Mouse (Mus musculus): ENCODE results near the gene Ramp3. TPM values are rescaled to one million over a fixed set of nuclear protein-coding genes. Genes with fewer than 3 reads are reported as not detected.

Ramp3 gene
- polyA plus RNA-seq, 1 experiment: 40.1 TPM

DNA sequence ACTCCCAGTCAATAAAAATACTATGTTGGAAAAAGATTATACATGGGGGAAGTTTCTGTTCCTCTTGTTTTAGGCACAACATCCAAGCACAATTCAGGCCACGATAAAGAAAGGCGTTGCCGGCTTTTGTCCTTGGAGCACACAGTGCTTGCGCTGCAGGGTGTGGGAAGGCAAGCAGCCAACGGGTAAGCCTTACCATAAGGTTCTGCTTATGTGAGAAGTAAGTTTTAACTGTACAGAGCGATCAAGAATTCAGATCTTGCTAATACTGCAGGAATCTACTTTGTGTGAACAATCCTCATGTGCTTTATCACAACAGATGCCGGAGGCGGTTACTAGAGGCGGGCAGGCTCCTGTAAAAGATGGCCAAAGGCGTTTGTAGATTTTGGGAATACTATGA is 39.4 kb downstream of the Ramp3 start:
- H3K4me1 ChIP-seq (ENCODE audit: control insufficient read depth, insufficient read depth, low read length): 0 out of 2 replicates have a peak, but pooled peaks cover 3% of the 10 kb centered on the region
- no peak for DNase-seq
- H3K27ac ChIP-seq (ENCODE audit: insufficient read depth, low read depth, low read length): no peak overlapping the region
- no peaks in the 10 kb centered on the region for H3K27me3 ChIP-seq (replicated peaks; ENCODE audit: control insufficient read depth, insufficient read depth, low read length)
- TF ChIP-seq POLR2A (IDR thresholded peaks at IDR 0.05; ENCODE audit: low read depth, low read length): no peak
- no peak for TF ChIP-seq CTCF (conservative IDR thresholded peaks at IDR 0.05; ENCODE audit: insufficient read depth, insufficient read length, low read depth, low read length)
- no peaks in the 10 kb centered on the region for H3K36me3 ChIP-seq (ENCODE audit: control insufficient read depth, insufficient read depth, low read length)
- WGBS: 91% methylated on average over 10 of the region's 10 CpGs
- no peak overlapping the region for H3K4me3 ChIP-seq (ENCODE audit: insufficient read depth, low read depth, low read length)

DNA sequence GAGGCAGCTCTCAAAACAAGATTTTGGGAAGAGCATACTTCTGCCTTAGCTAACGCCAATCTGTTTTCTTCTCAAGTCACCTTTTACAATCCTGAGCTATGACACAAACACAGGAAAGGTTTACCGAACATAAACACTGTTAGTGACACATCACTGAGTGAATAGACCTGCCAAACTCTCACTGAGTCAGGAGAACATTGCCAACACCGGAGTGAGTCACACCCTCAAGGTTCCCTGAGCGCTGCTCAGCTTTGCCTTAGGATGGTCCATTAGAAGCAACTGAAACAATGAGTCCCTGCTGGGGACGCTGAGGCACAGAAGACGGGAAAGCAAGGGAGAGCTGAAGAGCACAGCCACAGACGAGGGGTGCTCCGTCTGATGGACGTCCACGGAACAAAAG is 40.0 kb downstream of the Ramp3 start:
- no peak for DNase-seq
- H3K27me3 ChIP-seq (replicated peaks; ENCODE audit: control insufficient read depth, insufficient read depth, low read length): no peaks in the 10 kb centered on the region
- H3K27ac ChIP-seq (ENCODE audit: insufficient read depth, low read depth, low read length): no peak overlapping the region
- 86% methylated on average over 10 of the region's 10 CpGs for WGBS
- no peak overlapping the region for H3K4me3 ChIP-seq (ENCODE audit: insufficient read depth, low read depth, low read length)
- H3K4me1 ChIP-seq (ENCODE audit: control insufficient read depth, insufficient read depth, low read length): 0 out of 2 replicates have a peak, but pooled peaks cover 3% of the 10 kb centered on the region
- H3K36me3 ChIP-seq (ENCODE audit: control insufficient read depth, insufficient read depth, low read length): no peaks in the 10 kb centered on the region
- no peak for TF ChIP-seq CTCF (conservative IDR thresholded peaks at IDR 0.05; ENCODE audit: insufficient read depth, insufficient read length, low read depth, low read length)
- TF ChIP-seq POLR2A (IDR thresholded peaks at IDR 0.05; ENCODE audit: low read depth, low read length): no peak

DNA sequence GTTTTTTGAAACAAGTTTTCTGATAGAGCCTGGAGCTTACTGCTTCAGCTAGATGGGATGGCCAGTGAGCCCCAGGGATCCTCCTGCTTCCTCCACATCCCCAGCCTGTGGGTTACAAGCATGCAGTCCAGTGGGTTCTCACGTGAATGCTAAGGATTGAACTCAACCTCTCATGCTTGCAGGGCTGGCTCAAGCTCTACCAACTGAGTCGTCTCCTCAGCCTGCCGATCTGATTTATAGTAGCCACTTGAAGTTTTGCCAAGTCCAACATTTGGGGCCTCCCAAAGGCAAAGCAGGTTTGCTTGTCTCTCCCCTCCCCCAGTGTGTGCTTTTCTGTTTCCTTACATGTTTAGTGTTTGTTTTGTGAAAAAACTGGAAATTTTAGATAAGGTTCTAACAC is 43.9 kb downstream of the Ramp3 start:
- no peak for DNase-seq
- TF ChIP-seq CTCF (conservative IDR thresholded peaks at IDR 0.05; ENCODE audit: insufficient read depth, insufficient read length, low read depth, low read length) (no peak), POLR2A (IDR thresholded peaks at IDR 0.05; ENCODE audit: low read depth, low read length) (no peak)
- Histone ChIP-seq H3K27me3 (replicated peaks; ENCODE audit: control insufficient read depth, insufficient read depth, low read length) (no peaks in the 10 kb centered on the region), H3K36me3 (ENCODE audit: control insufficient read depth, insufficient read depth, low read length) (no peaks in the 10 kb centered on the region), H3K4me3 (ENCODE audit: insufficient read depth, low read depth, low read length) (no peak overlapping the region), H3K27ac (ENCODE audit: insufficient read depth, low read depth, low read length) (no peak overlapping the region), H3K4me1 (ENCODE audit: control insufficient read depth, insufficient read depth, low read length) (no peaks in the 10 kb centered on the region)
- 27% methylated on average over 3 of the region's 3 CpGs for WGBS

DNA sequence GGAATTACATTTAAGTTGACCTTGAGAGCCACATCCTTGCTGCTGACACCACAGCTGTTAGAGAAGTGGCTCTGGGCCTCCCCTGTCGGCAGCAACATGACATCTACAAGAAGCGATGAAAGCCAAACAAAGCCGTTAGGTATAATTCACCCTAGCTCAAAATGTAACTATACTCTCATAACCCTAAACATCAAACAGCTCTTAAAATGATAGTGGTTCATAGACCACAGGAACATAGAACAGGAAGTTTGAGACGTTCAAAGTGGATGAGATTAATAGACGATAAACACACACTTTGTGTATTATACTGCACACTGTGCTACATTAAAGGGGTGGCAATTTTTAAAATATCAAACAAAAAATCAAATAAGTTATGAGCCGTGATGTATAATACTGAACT is 46.5 kb downstream of the Ramp3 start:
- TF ChIP-seq CTCF (conservative IDR thresholded peaks at IDR 0.05; ENCODE audit: insufficient read depth, insufficient read length, low read depth, low read length): no peak
- no peaks in the 10 kb centered on the region for H3K27me3 ChIP-seq (replicated peaks; ENCODE audit: control insufficient read depth, insufficient read depth, low read length)
- no peak overlapping the region for H3K4me3 ChIP-seq (ENCODE audit: insufficient read depth, low read depth, low read length)
- H3K27ac ChIP-seq (ENCODE audit: insufficient read depth, low read depth, low read length): no peak overlapping the region
- DNase-seq: no peak
- H3K4me1 ChIP-seq (ENCODE audit: control insufficient read depth, insufficient read depth, low read length): no peaks in the 10 kb centered on the region
- H3K36me3 ChIP-seq (ENCODE audit: control insufficient read depth, insufficient read depth, low read length): no peaks in the 10 kb centered on the region
- WGBS: 77% methylated on average over 6 of the region's 6 CpGs

DNA sequence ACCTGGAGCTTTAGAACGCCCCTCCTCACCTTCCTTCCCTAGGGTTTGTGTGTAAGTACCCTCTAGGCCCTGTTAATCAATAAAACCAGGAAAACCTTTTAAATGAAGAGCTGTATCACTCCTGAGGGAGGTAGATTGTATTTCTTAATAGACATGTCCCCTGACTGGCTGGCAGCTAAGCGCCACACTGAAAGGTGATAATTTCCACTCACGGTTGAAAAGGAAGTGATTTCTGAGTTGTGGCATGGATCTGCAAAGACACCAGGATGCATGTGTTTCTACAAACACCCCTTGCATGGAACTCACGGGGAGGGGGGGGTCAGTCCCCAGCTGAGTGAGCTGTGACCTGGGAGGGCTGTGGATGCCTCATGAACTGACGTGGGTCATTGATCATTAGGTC is 47.2 kb downstream of the Ramp3 start:
- TF ChIP-seq POLR2A (IDR thresholded peaks at IDR 0.05; ENCODE audit: low read depth, low read length) (no peak), CTCF (conservative IDR thresholded peaks at IDR 0.05; ENCODE audit: insufficient read depth, insufficient read length, low read depth, low read length) (no peak)
- DNase-seq: no peak
- H3K4me3 ChIP-seq (ENCODE audit: insufficient read depth, low read depth, low read length): no peak overlapping the region
- WGBS: 57% methylated on average over 5 of the region's 5 CpGs
- no peak overlapping the region for H3K27ac ChIP-seq (ENCODE audit: insufficient read depth, low read depth, low read length)
- H3K36me3 ChIP-seq (ENCODE audit: control insufficient read depth, insufficient read depth, low read length): no peaks in the 10 kb centered on the region
- H3K27me3 ChIP-seq (replicated peaks; ENCODE audit: control insufficient read depth, insufficient read depth, low read length): no peaks in the 10 kb centered on the region
- no peaks in the 10 kb centered on the region for H3K4me1 ChIP-seq (ENCODE audit: control insufficient read depth, insufficient read depth, low read length)

DNA sequence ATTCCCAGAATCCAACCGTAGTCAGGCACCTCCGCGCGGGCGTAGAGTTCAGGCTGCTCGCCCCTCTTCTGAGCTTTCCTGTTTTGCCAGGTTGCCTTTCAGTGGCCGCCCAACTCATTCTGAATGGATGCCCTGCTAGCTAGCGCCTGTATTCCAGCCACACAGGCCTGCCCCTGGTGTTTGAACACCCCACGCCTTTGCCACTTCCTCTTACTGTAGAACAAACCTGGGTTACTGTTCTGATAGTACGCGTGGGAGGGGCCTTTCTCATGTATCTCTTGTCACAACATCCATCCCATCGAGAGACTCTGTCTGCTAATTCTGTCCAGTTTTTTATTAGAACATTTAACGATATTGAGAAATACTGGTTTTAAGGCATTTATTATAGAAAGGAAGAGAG is 48.5 kb downstream of the Ramp3 start:
- Histone ChIP-seq H3K36me3 (ENCODE audit: control insufficient read depth, insufficient read depth, low read length) (no peaks in the 10 kb centered on the region), H3K4me1 (ENCODE audit: control insufficient read depth, insufficient read depth, low read length) (no peaks in the 10 kb centered on the region), H3K27me3 (replicated peaks; ENCODE audit: control insufficient read depth, insufficient read depth, low read length) (no peaks in the 10 kb centered on the region), H3K27ac (ENCODE audit: insufficient read depth, low read depth, low read length) (no peak overlapping the region), H3K4me3 (ENCODE audit: insufficient read depth, low read depth, low read length) (no peak overlapping the region)
- 91% methylated on average over 13 of the region's 13 CpGs for WGBS
- no peak for DNase-seq
- TF ChIP-seq POLR2A (IDR thresholded peaks at IDR 0.05; ENCODE audit: low read depth, low read length): no peak
- TF ChIP-seq CTCF (conservative IDR thresholded peaks at IDR 0.05; ENCODE audit: insufficient read depth, insufficient read length, low read depth, low read length): no peak

DNA sequence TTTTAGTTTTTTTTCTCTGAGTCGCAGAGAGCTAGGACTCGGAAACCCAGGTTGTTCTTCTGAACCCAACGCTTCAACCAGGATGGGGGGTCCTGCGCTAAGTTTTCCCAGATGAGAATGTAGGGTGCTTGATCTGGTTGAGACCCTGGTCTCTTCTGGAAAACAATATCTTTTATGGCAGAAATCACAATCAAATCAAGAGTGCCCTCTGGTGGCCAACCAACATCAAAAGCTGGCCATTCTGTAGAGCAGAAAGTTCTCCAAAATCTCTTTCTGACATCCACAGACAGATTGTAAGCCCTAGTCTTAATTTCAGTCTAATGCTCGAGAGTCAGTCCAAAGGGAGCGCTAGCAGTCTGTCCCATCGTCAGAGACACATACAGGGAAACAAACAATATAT is 50.1 kb downstream of the Ramp3 start:
- no peak for TF ChIP-seq CTCF (conservative IDR thresholded peaks at IDR 0.05; ENCODE audit: insufficient read depth, insufficient read length, low read depth, low read length)
- H3K36me3 ChIP-seq (ENCODE audit: control insufficient read depth, insufficient read depth, low read length): no peaks in the 10 kb centered on the region
- H3K4me3 ChIP-seq (ENCODE audit: insufficient read depth, low read depth, low read length): no peak overlapping the region
- 96% methylated on average over 7 of the region's 7 CpGs for WGBS
- H3K27ac ChIP-seq (ENCODE audit: insufficient read depth, low read depth, low read length): no peak overlapping the region
- no peaks in the 10 kb centered on the region for H3K27me3 ChIP-seq (replicated peaks; ENCODE audit: control insufficient read depth, insufficient read depth, low read length)
- no peak for DNase-seq
- no peaks in the 10 kb centered on the region for H3K4me1 ChIP-seq (ENCODE audit: control insufficient read depth, insufficient read depth, low read length)

DNA sequence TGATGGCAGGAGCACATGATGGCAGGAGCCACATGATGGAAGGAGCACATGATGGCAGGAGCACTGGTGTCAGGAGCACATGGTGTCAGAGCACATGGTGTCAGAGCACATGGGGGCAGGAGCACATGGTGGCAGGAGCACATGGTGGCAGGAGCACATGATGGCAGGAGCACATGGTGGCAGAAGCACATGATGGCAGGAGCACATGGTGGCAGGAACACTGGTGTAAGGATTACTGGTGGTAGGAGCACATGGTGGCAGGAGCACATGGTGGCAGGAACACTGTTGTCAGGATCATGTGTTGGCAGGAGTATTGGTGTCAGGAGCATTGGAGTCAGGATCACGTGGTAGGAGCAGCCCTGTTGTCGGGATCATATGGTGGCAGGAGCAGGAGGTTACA is 52.1 kb downstream of the Ramp3 start:
- Histone ChIP-seq H3K36me3 (ENCODE audit: control insufficient read depth, insufficient read depth, low read length) (no peaks in the 10 kb centered on the region), H3K27ac (ENCODE audit: insufficient read depth, low read depth, low read length) (no peak overlapping the region), H3K4me3 (ENCODE audit: insufficient read depth, low read depth, low read length) (no peak overlapping the region), H3K4me1 (ENCODE audit: control insufficient read depth, insufficient read depth, low read length) (no peaks in the 10 kb centered on the region), H3K27me3 (replicated peaks; ENCODE audit: control insufficient read depth, insufficient read depth, low read length) (no peaks in the 10 kb centered on the region)
- WGBS: 44% methylated on average over 2 of the region's 2 CpGs
- DNase-seq: no peak
- no peak for TF ChIP-seq CTCF (conservative IDR thresholded peaks at IDR 0.05; ENCODE audit: insufficient read depth, insufficient read length, low read depth, low read length)
- no peak for TF ChIP-seq POLR2A (IDR thresholded peaks at IDR 0.05; ENCODE audit: low read depth, low read length)
